Mouse (Mus musculus): ENCODE measurements around the gene Pcgf6.
"Not testable (repeated sequence)": the region's sequence is repeated elsewhere in the genome, so short reads cannot be mapped to it uniquely, and the experiment has no call there.

Pcgf6 gene

DNA sequence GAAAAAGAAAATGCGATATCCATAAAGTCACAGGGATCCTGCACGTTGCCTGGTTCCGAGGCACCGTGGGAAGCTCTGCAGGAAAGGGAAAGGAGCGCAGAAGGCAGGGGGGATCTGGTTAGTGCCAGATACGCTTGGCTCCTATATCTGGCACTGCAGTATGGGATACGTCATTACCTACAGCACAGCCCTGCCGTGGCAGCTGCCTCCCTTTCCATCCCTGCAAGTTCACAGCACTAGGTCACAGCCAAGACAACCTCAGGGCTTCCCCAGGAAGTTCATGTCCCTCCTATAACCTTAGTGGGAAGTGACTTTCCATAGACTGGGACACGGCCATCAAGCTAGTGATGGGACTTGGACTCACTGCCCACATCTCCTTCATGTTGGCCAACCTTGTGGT lies 54.6 kb downstream of the Pcgf6 start:
- peak in 1 of 2 experiments; percentile 9 for DNase-seq

DNA sequence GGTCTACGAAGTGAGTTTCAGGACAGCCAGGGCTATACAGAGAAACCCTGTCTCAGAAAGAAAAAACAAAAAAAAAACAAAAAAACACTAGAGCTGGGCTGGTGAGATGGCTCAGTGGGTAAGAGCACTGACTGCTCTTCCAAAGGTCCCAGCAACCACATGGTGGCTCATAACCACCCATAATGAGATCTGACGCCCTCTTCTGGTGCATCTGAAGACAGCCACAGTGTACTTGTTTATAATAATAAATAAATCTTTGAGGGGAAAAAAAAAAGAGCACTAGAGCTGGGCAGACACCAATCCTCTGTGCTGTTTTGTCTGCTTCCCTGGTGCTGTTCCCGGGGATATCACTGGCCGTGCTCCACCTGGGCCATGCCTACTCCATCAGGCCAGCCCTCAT lies 58.4 kb downstream of the Pcgf6 start:
- DNase-seq, result not testable (repeated sequence)

DNA sequence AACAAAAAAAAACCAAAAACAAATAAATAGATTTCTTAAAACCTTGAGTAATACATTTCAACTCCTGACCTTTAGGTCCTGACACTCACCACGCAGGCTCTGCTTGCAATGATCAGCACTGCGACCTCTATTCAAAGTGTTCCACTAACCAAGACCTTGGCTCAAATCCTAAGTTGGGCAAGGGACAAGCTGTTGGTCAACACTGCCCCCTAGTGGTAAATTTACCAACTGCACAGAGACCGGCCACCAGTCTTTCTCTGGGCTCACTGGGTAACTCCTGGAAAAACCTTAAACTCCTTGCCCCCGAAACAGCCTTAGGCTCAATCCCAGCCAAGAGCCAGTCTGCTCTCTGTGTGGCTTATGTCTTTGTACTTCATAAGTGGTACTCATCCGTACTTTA lies 59.6 kb downstream of the Pcgf6 start:
- peak; percentile 84 to 91 for DNase-seq

DNA sequence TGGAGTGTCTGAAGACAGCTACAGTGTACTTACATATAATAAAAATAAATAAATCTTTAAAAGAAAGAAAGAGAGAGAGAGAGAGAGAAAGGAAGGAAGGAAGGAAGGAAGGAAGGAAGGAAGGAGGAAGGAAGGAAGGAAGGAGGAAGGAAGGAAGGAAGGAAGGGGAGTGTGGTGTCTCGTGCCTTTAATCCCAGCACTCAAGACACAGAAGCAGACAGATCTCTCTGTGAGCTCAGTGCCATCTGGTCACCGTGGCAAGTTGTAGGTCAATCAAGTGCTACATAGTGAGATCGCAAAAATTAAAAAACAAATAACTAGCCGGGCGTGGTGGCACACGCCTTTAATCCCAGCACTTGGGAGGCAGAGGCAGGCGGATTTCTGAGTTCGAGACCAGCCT lies 60.1 kb downstream of the Pcgf6 start:
- not testable (repeated sequence) for DNase-seq

DNA sequence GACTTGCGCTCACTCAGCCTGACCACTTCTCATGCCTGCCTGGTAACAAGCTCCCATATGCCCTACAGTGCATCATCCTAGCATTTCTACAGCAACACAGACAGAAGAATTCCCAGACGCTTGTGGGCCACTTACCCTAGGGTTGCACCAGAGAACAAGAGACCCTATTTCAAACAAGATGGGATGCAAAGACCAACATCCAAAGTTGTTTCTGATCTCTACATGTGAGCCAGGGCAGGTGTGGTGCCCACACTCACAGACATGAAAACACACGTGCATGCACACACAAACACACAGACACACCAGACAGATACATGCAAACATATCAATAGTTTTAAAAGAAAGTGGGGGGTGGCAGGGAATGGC lies 60.6 kb downstream of the Pcgf6 start:
- DNase-seq, result no peak

DNA sequence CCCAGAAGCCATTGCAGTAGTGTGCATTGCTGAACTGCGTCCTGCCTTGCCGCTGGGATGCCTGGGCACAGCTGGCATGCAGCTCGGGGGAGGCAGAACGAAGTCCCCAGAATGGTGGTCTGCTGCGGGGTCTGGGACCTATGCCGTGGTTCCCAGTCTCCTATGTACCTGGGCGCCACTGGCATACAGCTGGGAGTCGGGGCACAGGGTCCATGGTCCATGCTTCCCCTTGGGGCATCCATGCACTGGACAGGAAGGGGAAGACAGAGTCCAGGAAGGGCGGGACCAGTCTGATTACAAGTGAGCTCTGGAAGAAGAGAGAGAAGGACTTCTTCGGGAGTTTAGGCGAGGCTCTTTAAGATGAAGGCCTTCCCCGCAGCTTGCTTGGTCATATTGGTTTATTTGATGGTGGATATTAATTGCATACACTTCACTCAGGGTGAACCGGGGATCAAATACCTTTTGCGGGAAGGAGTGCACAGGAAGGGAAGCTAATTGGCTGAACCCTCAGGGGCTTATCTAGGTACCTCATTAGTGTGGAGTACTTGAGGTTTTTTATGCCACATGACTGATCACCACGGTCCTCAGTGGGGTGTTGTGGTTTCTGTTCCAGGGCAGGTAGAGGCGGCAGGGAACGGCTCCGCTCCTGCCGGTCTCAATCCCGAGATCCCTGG lies 61.1 kb downstream of the Pcgf6 start:
- peak; percentile 52 to 79 for DNase-seq

DNA sequence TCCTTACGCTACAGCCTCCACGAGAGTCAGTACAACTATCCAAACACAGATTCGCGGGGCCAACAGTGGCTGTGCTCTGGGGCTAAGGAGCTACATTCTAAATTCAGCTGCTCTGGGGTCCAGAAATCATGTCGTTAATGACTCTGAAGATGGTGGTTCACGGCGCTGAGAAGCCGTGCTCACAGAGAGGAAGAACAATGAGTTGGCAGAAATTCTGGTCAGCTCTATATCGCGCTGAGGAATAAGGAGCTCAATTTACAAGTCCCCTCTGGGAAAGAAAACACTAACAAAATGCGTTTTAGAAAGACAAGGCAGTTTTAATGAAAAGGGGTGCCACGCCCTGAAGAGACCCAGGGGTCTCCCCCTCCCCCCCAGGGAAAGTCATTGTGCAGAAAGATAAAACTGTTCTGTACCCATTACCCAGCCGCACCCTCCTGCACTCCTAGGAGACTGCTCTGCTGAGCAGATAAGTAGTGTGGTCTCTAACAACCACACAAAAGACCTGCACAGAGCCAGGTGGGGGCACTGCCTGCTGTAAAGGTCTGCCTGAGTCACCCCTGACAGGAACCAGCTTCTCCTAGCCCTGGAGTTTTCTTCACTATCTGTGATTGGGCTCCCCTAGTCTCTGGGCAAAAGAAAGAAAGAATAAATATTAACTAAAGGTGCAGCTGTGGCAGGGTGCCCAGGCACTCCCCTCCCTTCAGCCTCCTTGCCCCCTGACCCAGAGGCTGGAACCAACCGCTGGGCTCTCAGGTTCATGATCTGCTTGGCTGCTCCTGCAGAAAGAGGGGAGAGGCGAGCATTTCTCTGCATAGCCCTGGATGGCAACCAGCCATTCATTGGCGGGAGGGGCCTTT lies 62.2 kb downstream of the Pcgf6 start:
- peak; percentile 93 to 97 for DNase-seq

DNA sequence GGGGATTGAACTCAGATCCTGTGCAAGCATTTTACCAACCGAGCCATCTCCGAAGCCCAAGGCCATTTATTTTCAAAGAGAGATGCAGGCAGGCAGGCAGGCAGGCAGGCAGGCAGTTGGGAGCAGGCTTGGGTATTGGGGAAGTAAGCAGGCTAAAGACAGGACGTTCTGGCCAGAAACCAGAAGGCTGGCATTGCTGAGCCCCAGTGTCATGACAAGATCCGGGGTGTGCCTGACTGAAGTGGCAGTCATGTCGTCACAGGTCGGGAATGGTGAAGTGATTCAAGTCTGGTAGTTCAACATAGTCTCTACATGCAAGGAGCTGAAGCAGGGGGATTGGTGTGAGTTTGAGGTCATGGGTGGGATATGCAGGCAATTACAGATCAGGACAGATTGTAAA lies 63.1 kb downstream of the Pcgf6 start:
- DNase-seq, result no peak

DNA sequence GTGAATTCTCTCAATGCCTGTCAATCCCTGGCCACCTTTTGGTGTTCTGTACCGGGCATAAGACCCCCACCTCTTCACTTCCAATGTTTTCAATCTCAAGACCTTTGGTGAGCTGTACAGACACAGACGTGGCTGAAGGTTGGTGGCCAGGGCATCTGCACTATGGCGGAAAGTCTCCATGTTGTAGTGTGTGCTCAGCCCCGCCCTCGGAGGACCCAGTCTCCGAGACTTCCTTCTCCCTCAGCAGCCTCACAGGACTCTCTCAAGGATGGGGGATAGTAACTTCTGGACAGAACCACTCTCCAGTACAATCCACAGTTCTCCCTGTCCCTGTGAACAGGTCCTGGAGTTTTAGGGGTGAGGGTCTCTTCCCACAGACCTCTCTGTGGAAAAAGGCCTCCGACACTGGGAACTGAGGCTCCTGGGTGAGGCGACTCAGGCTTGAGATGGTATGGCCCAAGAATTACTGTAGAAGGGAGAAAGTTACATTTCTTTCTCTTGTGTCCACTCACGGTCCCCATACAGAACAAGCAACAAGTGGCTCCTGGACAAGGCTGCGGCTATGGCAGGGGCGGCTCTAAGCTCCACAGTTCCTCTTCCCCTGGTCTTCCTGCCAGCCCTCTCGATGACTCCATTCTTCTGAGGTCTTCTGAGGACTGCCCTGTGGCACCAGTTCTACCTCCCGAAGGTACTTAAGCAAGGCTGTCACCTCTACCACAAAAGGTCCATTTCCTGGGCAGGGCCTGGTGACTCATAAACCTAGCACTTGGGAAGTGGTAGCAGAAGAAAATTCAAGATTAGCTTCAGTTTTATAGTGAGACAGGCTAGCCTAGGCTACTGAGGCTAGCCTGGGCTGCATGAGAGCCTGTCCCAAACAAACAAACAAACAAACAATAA lies 65.7 kb downstream of the Pcgf6 start:
- no peak for DNase-seq

DNA sequence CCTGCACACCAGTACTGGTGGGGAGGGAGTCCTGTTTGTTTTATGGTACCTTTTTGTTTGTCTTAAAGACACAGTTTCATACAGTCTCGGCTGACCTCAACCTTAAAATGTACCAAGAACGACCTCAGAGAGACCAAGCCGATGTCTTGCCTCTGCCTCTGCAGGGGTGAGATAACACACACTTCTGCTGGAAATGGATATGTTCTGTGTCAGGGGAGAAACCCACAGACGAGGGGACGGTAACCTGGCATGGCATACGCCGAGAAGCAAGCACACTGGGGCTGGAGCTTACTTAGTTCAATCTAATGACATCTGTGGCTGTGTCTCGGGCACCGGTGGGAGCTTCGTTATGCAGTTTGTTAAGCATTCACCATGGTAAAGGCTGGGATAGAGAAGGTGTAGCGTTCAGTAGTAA lies 66.7 kb downstream of the Pcgf6 start:
- DNase-seq, result no peak

All from kidney, postnatal 25 days (tissue).